In genomic region chr2:52424747-52425522, GRCm38 (mm10) we compare ENCODE assay signal across 8 mouse cellular contexts. TPM values are rescaled to one million over a fixed set of nuclear protein-coding genes. Genes with fewer than 3 reads are reported as not detected.
DNase-seq lines count a peak whose midpoint lies in the region; ATAC-seq and TF ChIP-seq lines count a peak whose summit lies in the region.

Gene Arl5a, minus strand, starts transcription at chr2:52424901.

- H3K4me1 ChIP-seq in ES-E14 (ENCODE audit: control insufficient read depth in 2 of 2, insufficient read depth in 2 of 2, low read length in 2 of 2, poor library complexity in 1 of 2): peaks cover 3 to 7% of the 10 kb centered on the region in 2 experiments; a peak in 3 of 4 replicates
- peaks cover 25% of the 10 kb centered on the region for H3K4me1 ChIP-seq in forebrain, postnatal 0 days (ENCODE audit: insufficient read depth)
- peaks cover 39% of the 10 kb centered on the region for H3K4me1 ChIP-seq in lung, embryonic 15.5 days

- H3K9ac ChIP-seq in ES-E14 (ENCODE audit: insufficient read depth, low read depth, low read length, poor library complexity, severe bottlenecking): peak within 1 kb of the TSS; percentile 83
- peak within 1 kb of the TSS; percentile 96 for H3K9ac ChIP-seq in forebrain, postnatal 0 days
- H3K9ac ChIP-seq in lung, embryonic 15.5 days: peak within 1 kb of the TSS; percentile 98

- H3K36me3 ChIP-seq in ES-E14 (ENCODE audit: control insufficient read depth, insufficient read depth, low read length, poor library complexity, severe bottlenecking): no peaks in the 10 kb centered on the region
- H3K36me3 ChIP-seq in forebrain, postnatal 0 days (ENCODE audit: insufficient read depth): no peaks in the 10 kb centered on the region
- H3K36me3 ChIP-seq in lung, embryonic 15.5 days: no peaks in the 10 kb centered on the region

- no peaks in the 10 kb centered on the region for H3K27me3 ChIP-seq in forebrain, postnatal 0 days (ENCODE audit: insufficient read depth, low read length)
- H3K27me3 ChIP-seq in lung, embryonic 15.5 days: no peaks in the 10 kb centered on the region

- in situ Hi-C loops in ES-E14 (cut with MboI; ENCODE audit: low sequenced_read_pairs in 2 of 2, unreplicated experiment in 2 of 2): no loop called here

- peak within 1 kb of the TSS; percentile 19 for H3K27ac ChIP-seq in ES-E14 (ENCODE audit: insufficient read depth, low read depth, low read length, poor library complexity, severe bottlenecking)
- peak within 1 kb of the TSS; percentile 89 for H3K27ac ChIP-seq in forebrain, postnatal 0 days (ENCODE audit: low read depth, low read length)
- H3K27ac ChIP-seq in lung, embryonic 15.5 days: peak within 1 kb of the TSS; percentile 91

- H3K4me3 ChIP-seq in ES-E14 (ENCODE audit: insufficient read depth in 1 of 2, low read depth in 1 of 2, low read length in 2 of 2, poor library complexity in 1 of 2, severe bottlenecking in 1 of 2): peak within 1 kb of the TSS; percentile 73 to 95
- peak within 1 kb of the TSS; percentile 96 for H3K4me3 ChIP-seq in forebrain, postnatal 0 days (ENCODE audit: low read depth, low read length)
- peak within 1 kb of the TSS; percentile 99 for H3K4me3 ChIP-seq in lung, embryonic 15.5 days

- peak; percentile 96 for ATAC-seq in forebrain, postnatal 0 days
- peak; percentile 96 for ATAC-seq in lung, embryonic 15.5 days (ENCODE audit: borderline replicate concordance, extremely low read depth, low FRiP score, low TSS enrichment)

- TF ChIP-seq CTCF in forebrain, postnatal 0 days (IDR thresholded peaks at IDR 0.05; ENCODE audit: low read depth): no peak

- WGBS in forebrain, postnatal 0 days: under 1% methylated on average over 35 of the region's 57 CpGs
- under 1% methylated on average over 50 of the region's 57 CpGs for WGBS in lung, embryonic 15.5 days

- H3K9me3 ChIP-seq in ES-E14 (ENCODE audit: control insufficient read depth, insufficient read depth, low read depth, low read length): no peaks in the 10 kb centered on the region
- H3K9me3 ChIP-seq in forebrain, postnatal 0 days (ENCODE audit: low read length): no peaks in the 10 kb centered on the region
- H3K9me3 ChIP-seq in lung, embryonic 15.5 days: no peaks in the 10 kb centered on the region

- DNase-seq in ES-E14 (ENCODE audit: low read depth, low spot score): peak; percentile 67
- DNase-seq in cerebellum, adult 18-20 months: peak; percentile 94 to 98
- DNase-seq in forebrain, postnatal 0 days: peak; percentile 97
- peak; percentile 99 for DNase-seq in heart, postnatal 4 days
- peak; percentile 85 to 91 for DNase-seq in layer of hippocampus, adult 8-10 months (ENCODE audit: low spot score in 2 of 2)
- peak; percentile 90 for DNase-seq in ovary, adult 18-20 months (ENCODE audit: low spot score)
- DNase-seq in thymus, postnatal 0 days (ENCODE audit: low spot score): peak; percentile 91

- H3K4me2 ChIP-seq in forebrain, postnatal 0 days (ENCODE audit: low read depth): peak within 1 kb of the TSS; percentile 63
- H3K4me2 ChIP-seq in lung, embryonic 15.5 days: peak within 1 kb of the TSS; percentile 67

TF ChIP-seq in ES-E14, 5 proteins besides CTCF, POLR2A, EP300 and RAD21:
- no peak for TF ChIP-seq CHD2 (IDR thresholded peaks at IDR 0.05; ENCODE audit: low read depth, low read length)
- TF ChIP-seq ZNF384 (IDR thresholded peaks at IDR 0.05; ENCODE audit: low read depth, low read length): peak; percentile 94
TF ChIP-seq in ES-E14: peak in this region for 1.

RNA-seq across cellular contexts. Expression of gene Arl5a, which starts in this region (rescaled TPM):
- total RNA-seq in ES-E14 (2012; rRNA removed): 22.6 and 24.1 TPM in 2 replicates
- total RNA-seq in forebrain, postnatal 0 days (2014; rRNA removed): 75.6 and 87.0 TPM in 2 replicates
- polyA plus RNA-seq in forebrain, postnatal 0 days (2015; fragmentation: Nextera tagmentation; extraction: Ambion mirVana): 27.1 and 31.0 TPM in 2 replicates
- 10 to 100 TPM; 52.7 to 56.2 TPM for total RNA-seq in heart, postnatal 4 days (2021)
- total RNA-seq in layer of hippocampus, adult 8-10 months (2022): 10 to 100 TPM; 55.1 to 67.2 (median 61.6) TPM
- 40.0 and 40.2 TPM in 2 replicates for polyA plus RNA-seq in lung, embryonic 15.5 days (2015; fragmentation: Nextera tagmentation; extraction: Ambion mirVana)
- polyA plus RNA-seq in thymus, postnatal 0 days (2015; fragmentation: Nextera tagmentation; extraction: Ambion mirVana): 14.9 and 15.5 TPM in 2 replicates

Comparison
In these comparisons a context has a peak if more than half of its experiments do, and no peak if none do; other contexts are left out.
1. Peak in every context shown above with its lines: DNase-seq, ATAC-seq, H3K4me3 ChIP-seq and H3K27ac ChIP-seq.
2. H3K27ac ChIP-seq: peak in every context shown above with its lines; median percentile 91 in lung, embryonic 15.5 days; 89 in forebrain, postnatal 0 days; 19 in ES-E14.